Mouse (Mus musculus): ENCODE measurements around the gene M6pr.
A peak's percentile ranks its signal among the peaks of the same experiment; 100 is the strongest.

The M6pr gene

DNA sequence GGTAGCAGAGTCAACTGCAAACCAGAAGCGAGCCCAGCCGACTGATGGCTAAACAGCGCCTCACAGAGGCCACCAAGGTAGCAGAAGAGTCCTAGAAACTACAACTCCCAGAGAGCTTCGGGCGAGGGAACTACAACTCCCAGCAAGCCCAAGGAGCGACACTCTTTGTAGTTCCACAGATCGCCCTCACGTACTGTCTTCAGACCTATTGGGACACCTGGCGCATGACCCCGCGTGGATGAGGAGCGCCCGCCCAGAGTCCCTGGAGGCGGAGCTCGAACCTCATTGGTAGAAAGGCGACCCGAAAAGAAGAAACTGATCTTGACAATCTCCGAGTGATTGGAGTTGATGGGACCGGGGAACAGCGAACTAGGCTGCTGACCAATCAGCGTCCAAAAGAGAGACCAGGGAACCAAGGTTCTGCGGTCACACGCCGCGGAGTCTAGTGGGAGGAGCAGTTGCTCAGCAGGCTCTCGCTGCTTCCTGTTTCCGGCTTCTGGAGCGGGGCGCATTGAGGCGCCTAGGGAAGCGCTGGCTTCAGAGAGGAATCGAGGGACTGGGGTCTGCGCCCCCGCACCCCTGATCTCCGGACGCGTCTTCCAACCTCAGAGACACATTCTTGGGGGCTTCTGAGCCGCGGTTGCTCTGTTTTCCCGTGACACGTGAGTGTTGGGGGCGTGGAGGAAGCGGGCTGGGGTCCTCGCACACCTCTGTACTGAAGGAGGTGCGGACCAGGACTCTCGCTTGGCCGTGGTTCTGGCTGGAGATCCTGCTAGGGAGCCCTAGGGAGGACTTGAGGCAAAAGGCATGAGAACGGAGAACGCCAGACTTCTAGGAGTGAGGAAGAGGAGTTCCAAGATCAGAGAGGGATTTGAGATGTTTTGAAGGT lies at the start of gene M6pr:
M6pr (plus strand) TSS at position 216 of the 889 bp plus-strand sequence.
- peak; percentile 95 for DNase-seq

DNA sequence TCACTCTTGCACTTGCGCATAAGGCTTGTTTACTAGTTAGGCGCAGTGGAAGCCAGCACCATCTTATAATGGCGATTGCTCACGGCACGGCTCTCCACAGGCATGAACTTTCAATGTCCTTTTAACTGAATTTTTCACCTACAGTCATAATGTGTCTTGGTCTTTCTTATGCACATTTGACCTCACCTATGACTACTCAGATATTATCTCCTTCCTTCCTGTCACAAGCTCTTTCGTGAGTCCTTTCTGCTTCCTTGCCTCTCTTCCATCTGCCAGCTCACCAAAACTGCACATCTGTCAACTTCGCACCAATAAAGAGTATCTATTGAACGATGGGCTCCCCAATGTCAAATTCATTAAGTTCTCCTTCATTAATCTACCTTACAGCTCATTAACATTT lies 46.0 kb upstream of the M6pr start:
- DNase-seq: no peak

- peak; percentile 90 for DNase-seq
These were observed 40.0 kb upstream of the M6pr start for GRCm38 (mm10) chr6:122268561-122268960.

DNA sequence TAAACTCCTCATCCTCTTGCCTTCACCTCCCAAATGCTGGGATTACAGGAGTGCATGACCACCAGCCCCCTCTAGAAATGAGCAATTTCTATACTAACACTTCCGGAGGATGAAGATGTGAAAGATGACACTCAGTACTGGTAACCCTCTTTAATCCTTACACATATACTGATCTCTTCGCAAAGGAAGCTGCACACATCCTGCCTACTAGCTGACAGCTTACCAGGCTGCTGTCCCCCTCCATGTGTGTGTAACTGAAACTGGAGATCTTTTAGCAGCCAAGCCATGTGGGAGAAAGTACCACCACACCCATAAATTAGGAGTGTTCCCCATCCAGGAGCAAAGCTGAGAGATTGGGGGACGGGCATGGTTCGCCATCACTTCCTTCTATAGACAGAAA lies 39.4 kb upstream of the M6pr start:
- DNase-seq: no peak

DNA sequence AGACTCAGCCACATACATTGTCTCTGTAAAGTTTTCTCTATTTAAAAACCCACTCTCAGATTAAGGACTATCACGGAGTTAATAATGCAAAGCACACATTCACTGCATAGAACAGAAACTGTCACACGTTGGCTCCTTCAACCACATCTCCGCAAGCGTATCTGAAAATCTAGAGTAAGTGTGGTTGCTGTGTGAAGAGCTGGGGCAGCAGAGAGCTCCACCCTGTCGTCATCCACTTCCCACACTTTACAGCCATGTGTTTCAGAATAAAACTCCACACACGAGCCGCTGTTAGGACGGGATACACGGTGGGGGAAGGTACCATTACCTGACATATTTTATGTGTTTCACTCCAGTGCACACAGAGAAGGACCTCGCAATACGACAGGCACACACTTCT lies 38.4 kb upstream of the M6pr start:
- DNase-seq: no peak

DNA sequence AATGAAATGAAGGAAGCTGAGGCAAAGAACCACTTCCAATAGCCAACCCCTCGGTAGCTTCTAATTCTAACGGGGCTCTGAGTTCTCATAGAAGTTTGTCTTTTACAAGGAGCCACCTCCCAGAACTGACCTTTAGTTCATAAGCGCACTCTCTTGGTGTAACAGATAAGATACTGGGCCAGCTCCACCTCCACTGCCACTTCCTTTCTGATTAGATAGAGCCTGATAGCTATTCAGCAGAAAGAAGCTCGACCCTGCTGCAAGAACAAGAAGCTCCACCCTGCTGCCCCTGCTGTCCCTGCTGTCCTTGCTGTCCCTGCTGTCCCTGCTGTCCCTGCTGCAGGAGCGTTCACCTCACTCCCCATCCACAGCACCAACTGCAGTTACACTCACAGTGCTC lies 34.0 kb upstream of the M6pr start:
- DNase-seq: no peak

- DNase-seq: no peak
These were observed 32.0 kb upstream of the M6pr start for GRCm38 (mm10) chr6:122276565-122276964.

DNA sequence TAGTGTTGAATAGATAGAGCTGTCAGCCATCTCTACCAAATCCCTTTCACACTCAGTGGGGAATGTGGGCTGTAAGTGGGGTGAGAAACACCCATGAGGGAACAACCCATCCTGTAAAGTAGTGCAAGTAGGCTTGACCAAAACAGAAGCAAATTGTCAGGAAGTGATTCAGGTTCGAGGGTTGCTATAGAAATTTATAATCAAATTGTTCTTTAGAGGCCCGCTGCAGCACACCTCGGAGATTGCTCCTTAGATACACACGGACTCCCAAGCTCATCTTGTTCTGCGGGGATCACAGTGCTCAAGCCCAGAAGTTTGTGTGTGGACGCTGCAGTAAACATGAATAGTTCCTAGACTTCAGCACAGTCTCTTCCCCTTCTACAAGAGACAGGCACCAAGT lies 25.7 kb upstream of the M6pr start, which contains the start of gene Klrg1:
Klrg1 (minus strand) TSS at position 101 of the 400 bp plus-strand sequence.
- no peak for DNase-seq

GRCm38 (mm10) chr6:122283429-122283828 lies 25.1 kb upstream of the M6pr start:
- no peak for DNase-seq

GRCm38 (mm10) chr6:122284304-122284703 lies 24.2 kb upstream of the M6pr start:
- no peak for DNase-seq

GRCm38 (mm10) chr6:122284823-122285222 lies 23.7 kb upstream of the M6pr start:
- DNase-seq: no peak

- no peak for DNase-seq
These were observed 20.3 kb upstream of the M6pr start for GRCm38 (mm10) chr6:122288263-122288662.

- DNase-seq: no peak
These were observed 19.2 kb upstream of the M6pr start for GRCm38 (mm10) chr6:122289313-122289712.

DNA sequence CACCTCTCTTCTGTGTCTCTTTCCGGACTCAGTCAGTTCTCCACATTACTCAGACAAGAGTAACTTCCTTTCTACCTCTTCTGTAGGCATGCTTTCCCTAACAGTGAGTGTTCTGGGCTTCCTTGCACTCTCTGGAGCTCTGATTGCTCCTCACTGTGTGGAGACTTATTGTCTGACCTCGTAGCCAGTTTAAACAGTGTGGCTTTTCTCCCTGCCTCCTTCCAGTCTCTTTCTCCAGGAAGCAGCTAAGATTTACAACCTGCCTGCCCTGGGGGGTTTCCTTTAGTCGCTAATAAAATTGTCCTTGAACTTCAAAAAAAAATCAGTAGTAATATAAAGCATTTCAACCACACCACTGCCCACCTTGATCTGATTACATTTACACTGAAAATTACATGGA lies 18.3 kb upstream of the M6pr start:
- DNase-seq: no peak

DNA sequence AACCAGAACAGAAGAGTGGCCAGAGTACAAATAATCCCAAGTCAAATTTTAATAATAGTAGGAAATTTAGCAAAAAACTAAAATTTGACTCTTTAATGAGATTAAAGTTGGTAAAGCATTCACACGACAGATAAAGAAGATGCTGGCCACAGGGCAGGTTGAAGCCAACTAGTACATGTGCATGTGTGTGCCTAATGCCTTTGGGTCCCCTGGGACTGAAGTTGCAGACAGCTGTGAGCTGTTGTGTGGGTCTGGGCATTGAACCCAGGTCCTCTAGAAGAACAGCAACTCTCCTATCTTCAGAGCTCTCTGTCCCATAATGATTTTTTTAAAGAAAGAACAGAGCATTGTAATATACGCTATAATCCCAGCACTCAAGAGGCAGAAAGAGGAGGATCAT lies 17.3 kb upstream of the M6pr start:
- no peak for DNase-seq

DNA sequence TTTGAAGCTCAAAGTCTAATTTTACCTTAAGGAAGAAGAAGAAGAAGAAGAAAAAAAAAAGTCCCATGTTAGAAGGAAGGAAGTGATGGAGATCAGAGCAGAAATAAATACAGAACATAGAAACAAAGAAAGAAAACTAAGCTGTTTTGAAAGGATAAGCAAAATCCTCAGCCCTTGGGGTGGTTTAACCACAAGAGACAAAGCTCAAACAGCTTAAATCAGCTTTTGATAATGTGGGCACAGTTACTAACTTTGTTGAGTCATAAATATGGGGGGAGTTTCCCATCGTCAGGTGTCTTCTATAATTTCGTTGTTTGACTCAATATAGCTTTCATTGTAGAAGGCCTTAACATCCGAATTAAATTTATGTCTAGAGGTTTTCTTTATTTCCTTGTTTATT lies 16.8 kb upstream of the M6pr start:
- DNase-seq: no peak

DNA sequence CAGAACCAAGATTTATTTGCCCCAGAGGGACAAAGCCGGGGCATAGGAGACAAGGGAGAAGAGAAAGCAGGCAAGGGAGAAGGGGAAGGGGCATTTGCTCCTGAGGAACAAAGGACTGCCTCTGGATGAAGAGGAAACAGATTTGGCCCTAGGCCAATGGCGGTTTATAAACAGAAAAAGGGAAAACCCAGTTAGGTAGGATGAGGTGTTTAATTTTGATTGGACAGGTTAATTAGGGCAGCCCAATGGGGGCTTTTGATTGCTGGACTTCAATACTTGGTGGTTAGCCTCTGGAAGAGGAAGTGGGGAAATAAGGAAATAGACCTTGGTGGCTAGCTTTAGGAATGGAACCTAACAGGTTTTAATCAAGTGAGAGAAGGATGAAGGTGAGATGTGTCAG lies 16.3 kb upstream of the M6pr start:
- DNase-seq: no peak

- DNase-seq: no peak
These were observed 15.4 kb upstream of the M6pr start for GRCm38 (mm10) chr6:122293121-122293520.

DNA sequence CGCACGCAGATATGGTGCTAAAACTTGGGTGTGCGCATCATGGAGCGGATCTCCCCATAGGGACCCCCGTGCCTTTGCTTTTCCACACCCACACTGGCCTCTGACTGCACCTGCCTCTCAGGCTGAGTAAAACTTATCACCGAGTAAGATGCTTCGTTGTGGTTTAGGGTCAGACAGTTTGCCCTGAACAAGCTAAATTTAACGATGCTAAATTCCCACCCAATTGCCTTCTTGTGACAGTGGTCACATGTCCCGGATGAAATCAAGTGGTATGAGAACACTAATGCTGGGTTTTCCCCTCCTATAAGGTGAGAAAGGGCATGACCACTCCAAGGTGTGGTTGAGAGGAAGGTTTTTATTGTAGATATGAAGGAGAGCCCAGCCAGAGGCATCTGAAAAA lies 14.7 kb upstream of the M6pr start:
- no peak for DNase-seq

DNA sequence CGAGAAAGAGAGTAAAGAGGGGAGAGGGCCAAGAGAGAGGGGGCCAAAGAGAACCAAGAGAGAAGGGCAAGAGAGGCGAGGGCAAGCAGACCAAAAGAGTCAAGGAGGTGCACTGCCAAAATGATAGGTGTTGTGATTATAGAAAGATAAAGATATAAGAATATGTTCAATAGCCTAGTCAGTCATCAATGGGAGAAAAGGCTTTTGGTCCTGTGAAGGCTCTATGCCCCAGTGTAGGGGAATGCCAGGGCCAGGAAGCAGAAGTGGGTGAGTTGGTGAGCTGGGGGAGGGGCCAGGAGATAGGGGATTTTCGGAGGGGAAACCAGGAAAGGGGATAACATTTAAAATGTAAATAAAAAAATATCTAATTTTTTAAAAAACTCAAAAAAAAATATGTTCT lies 14.2 kb upstream of the M6pr start:
- DNase-seq: no peak

DNA sequence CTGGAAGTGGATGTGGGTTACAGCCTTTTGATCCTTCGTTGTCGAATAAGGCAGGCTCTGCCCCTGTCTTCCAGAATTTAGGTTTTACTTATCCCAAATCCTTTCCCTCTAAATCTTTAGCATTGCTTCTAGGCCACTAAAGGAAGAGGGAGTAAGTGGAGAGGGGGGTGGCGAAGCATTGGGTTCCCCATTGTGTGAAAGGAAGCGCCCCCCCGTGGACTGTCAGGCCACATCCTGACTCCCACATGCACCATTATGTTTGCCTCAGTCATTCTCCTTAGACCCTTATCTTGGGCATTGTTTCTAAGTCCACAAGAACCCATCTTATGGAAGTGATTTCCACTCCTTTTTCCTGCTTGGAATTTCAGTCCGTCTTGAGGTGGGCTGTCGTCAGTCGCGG lies 13.3 kb upstream of the M6pr start:
- DNase-seq: no peak

- DNase-seq: no peak
These were observed 11.6 kb upstream of the M6pr start for GRCm38 (mm10) chr6:122296918-122297278.

DNA sequence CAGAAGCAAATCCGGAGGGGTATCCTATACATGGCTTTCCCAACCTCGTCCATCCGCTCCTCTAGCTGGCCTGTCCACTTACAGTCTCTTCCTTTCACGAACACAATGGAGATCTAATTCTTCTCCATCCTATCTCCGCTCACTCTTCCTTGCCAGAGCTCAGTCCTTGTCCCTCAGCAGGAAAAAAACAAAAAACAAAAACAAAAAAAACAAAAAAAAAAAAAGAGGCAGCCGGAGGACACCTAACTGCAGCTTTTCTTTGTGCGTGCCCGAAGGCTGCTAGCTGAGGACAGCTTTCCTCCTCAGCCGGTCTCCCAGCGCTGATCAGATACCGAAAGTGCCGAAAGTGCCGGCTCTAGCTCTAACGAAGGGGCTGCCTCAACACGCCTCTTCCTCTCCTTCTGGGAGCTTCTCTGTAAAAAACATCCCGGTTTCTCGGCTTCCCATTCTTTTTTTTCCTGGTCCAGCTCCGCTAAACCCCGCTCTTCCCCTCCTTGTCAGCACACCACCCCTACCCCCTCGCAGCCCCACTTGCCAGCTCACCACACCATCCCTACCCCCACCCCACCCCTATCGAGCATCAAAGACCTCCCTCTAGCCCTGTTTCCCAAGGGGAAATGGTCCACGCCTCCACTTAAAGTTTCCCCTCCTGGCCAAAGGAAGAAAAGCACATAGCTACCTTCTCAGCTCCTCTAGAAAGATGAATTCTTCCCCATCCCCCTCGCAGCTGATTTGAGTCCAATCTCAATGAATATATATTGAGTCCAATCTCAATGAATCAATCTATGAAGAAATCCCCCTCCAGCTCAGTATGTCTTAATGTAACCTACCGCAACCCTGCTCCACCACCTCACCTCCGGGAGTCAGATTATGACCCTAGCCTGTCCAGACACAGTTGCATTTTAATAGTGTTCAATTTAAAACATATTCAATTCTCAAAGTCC lies 11.0 kb upstream of the M6pr start:
- DNase-seq: no peak

GRCm38 (mm10) chr6:122298223-122298609 lies 10.3 kb upstream of the M6pr start:
- no peak for DNase-seq
